Mouse (Mus musculus): Measurements from ENCODE around the gene Paip2b.
"Not testable (repeated sequence)": the region's sequence is repeated elsewhere in the genome, so short reads cannot be mapped to it uniquely, and the experiment has no call there.

Paip2b gene

GRCm38 (mm10) chr6:83796686-83797085 is 34.9 kb downstream of the Paip2b start:
- DNase-seq, result no peak

- no peak for DNase-seq
Observed at GRCm38 (mm10) chr6:83795492-83795900, 36.0 kb downstream of the Paip2b start.

GRCm38 (mm10) chr6:83794760-83795296 is 36.7 kb downstream of the Paip2b start, which contains the start of gene Nagk:
TSS of gene Nagk (plus strand) at chr6:83794982.
- peak; percentile 95 to 96 for DNase-seq

- DNase-seq, result no peak
Observed at GRCm38 (mm10) chr6:83791251-83791890, 40.2 kb downstream of the Paip2b start.

GRCm38 (mm10) chr6:83790533-83790932 is 41.0 kb downstream of the Paip2b start:
- DNase-seq, result not testable (repeated sequence)

GRCm38 (mm10) chr6:83788554-83788953 is 43.0 kb downstream of the Paip2b start:
- no peak for DNase-seq

GRCm38 (mm10) chr6:83786426-83786825 is 45.1 kb downstream of the Paip2b start:
- DNase-seq, result no peak

GRCm38 (mm10) chr6:83779026-83779425 is 52.5 kb downstream of the Paip2b start:
- peak; percentile 29 to 36 for DNase-seq

GRCm38 (mm10) chr6:83778306-83778705 is 53.2 kb downstream of the Paip2b start:
- DNase-seq, result no peak

- DNase-seq, result peak; percentile 77 to 79
Observed at GRCm38 (mm10) chr6:83775638-83776293, 55.8 kb downstream of the Paip2b start, which contains the start of gene Tex261. TSS of gene Tex261 (minus strand) at chr6:83775813.

GRCm38 (mm10) chr6:83774781-83775563 is 56.6 kb downstream of the Paip2b start:
- DNase-seq, result peak; percentile 21 to 46

GRCm38 (mm10) chr6:83774126-83774525 is 57.4 kb downstream of the Paip2b start:
- DNase-seq, result no peak

- DNase-seq, result no peak
Observed at GRCm38 (mm10) chr6:83768485-83768884, 63.1 kb downstream of the Paip2b start.

GRCm38 (mm10) chr6:83766982-83767381 is 64.6 kb downstream of the Paip2b start:
- no peak for DNase-seq

- peak in 1 of 2 experiments; percentile 22 for DNase-seq
Observed at GRCm38 (mm10) chr6:83762880-83763431, 68.6 kb downstream of the Paip2b start.

GRCm38 (mm10) chr6:83762344-83762743 is 69.2 kb downstream of the Paip2b start, which contains the start of gene Ankrd53:
TSS of gene Ankrd53 (plus strand) at chr6:83762644.
- DNase-seq, result no peak

- no peak for DNase-seq
Observed at GRCm38 (mm10) chr6:83756051-83756450, 75.5 kb downstream of the Paip2b start.
